ENCODE assay signal across 21 mouse cellular contexts in the genomic region with DNA sequence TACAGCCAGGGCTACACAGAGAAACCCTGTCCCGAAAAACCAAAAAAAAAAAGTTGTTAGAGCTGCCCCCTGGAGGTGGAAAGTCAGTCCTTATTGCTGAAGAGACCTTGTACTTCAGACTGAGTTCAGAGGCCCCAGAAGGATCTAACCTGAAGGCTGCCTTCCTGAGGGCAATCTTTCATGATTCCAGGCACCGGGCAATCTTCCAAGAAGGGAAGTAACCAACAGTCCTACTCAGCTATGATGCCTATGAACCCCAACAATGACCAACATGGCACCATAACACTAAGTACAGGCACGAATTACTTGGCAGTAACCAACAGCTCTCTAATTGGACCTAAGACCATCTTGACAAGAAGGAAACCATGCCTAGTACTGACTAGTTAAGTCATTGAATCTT. TPM values are rescaled to one million over a fixed set of nuclear protein-coding genes. Genes with fewer than 3 reads are reported as not detected.
DNase-seq lines count a peak whose midpoint lies in the region; ATAC-seq lines count a peak whose summit lies in the region.
"Had no signal": no experiment of that assay in that cellular context is flagged by ENCODE, and none has a peak within 500 bp of the region (broad histone marks: within the 10 kb centered on the region; RNA-seq: fewer than 3 reads in every experiment).

No protein-coding gene starts in this region.

- H3K36me3 ChIP-seq in megakaryocyte, embryonic 14.5 days (replicated peaks; ENCODE audit: low read length) = peaks cover 25% of the 10 kb centered on the region
- H3K36me3 ChIP-seq: embryonic facial prominence, embryonic 12.5 days; heart, embryonic 13.5 days; kidney, embryonic 15.5 days; limb, embryonic 12.5 days had no signal

- H3K4me3 ChIP-seq in megakaryocyte, embryonic 14.5 days (replicated peaks) = peak overlapping the region; percentile 38
- H3K4me3 ChIP-seq: embryonic facial prominence, embryonic 12.5 days; heart, embryonic 13.5 days; kidney, embryonic 15.5 days; limb, embryonic 12.5 days had no signal

- no peaks in the 10 kb centered on the region for H3K9me3 ChIP-seq in megakaryocyte, embryonic 14.5 days
- H3K9me3 ChIP-seq: embryonic facial prominence, embryonic 12.5 days; heart, embryonic 13.5 days; kidney, embryonic 15.5 days; limb, embryonic 12.5 days had no signal

- H3K27me3 ChIP-seq in megakaryocyte, embryonic 14.5 days (replicated peaks) = no peaks in the 10 kb centered on the region
- H3K27me3 ChIP-seq: embryonic facial prominence, embryonic 12.5 days; heart, embryonic 13.5 days; kidney, embryonic 15.5 days; limb, embryonic 12.5 days had no signal

- H3K4me1 ChIP-seq in megakaryocyte, embryonic 14.5 days = peaks cover 83% of the 10 kb centered on the region

- DNase-seq in cerebellum, postnatal 10 days = peak; percentile 18 to 39
- DNase-seq in kidney, adult 9 months = peak; percentile 54
- no peak for DNase-seq in kidney, adult 8-10 months
- DNase-seq in retina, postnatal 1 day = no peak
- no peak for DNase-seq in lung, postnatal 25 days (ENCODE audit: low spot score)
- DNase-seq: adrenal gland, postnatal 14 days; cerebellum, postnatal 36 days; gastrocnemius, postnatal 36 days; heart, postnatal 10 days; kidney, postnatal 4 days; lung, postnatal 4 days; midbrain, embryonic 14.5 days; right cerebral cortex, postnatal 14 days had no signal

- ATAC-seq in cerebellum, adult (ENCODE audit: insufficient number of reproducible peaks, low FRiP score, low TSS enrichment) = no peak
- no peak for ATAC-seq in megakaryocyte, adult 5-6 weeks (ENCODE audit: poor library complexity, severe bottlenecking)
- ATAC-seq: forebrain, embryonic 14.5 days had no signal

RNA-seq across cellular contexts. Expression of a gene that starts 14.0 kb away (rescaled TPM):
- polyA plus RNA-seq in megakaryocyte, embryonic 14.5 days (2012; ENCODE audit: insufficient read depth, low replicate concordance) = 10.6 and 27.8 TPM in 2 replicates
- 109 and 136 TPM in 2 replicates for total RNA-seq in megakaryocyte, adult 5-6 weeks (2015)
- 44.2 and 56.7 TPM in 2 replicates for total RNA-seq in megakaryocyte, adult 5-6 weeks (2017)

Comparison
In these comparisons a context has a peak if more than half of its experiments do, and no peak if none do; other contexts are left out.
1. DNase-seq: peak in cerebellum, postnatal 10 days (2 of 2) and kidney, adult 9 months (single experiment); none in kidney, adult 8-10 months (0 of 2), retina, postnatal 1 day (single experiment) and lung, postnatal 25 days (single experiment).